Mouse (Mus musculus): Measurements from ENCODE around the gene Gm20503.
A peak's percentile ranks its signal among the peaks of the same experiment; 100 is the strongest.

Gene Gm20503

DNA sequence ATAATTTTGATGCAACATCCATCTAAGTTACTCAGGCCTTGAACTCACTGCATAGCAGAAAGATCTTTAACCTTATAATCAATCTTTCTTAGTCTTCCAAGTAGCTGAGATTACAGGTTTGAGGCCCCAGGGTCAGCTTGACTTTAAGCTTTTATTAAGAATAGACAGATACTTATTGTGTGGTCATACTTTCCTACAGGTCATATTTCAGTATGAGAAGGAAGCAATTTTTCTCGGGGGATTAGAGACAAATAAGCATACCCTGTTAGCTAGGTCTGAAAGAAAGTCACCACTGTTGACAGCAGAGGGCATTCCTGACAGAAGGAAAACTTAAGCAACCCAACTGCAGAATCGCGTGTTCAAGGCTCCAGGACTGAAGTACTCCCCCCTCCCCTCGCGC, 5.0 kb downstream of the Gm20503 start:
- DNase-seq (ENCODE audit: low spot score), result no peak

DNA sequence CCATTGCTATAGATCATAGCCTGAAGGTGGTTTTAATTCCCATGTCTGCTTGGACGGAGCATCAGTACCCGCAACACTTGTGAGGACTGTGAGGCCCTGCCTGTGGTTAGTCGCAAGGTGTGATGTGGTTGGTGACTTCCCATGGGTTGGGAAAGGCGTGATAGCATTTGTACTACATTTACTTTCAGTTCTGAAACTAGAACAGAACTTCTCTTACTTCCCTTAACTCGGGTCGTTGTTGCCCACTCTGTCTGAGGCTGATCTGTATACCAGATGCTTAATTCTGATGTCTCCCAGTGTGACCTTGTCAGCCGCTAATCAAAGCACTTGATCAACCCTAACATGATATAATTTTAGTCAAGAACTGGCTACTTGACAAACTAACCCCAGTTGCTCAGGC, 6.2 kb downstream of the Gm20503 start:
- DNase-seq (ENCODE audit: low spot score), result no peak

DNA sequence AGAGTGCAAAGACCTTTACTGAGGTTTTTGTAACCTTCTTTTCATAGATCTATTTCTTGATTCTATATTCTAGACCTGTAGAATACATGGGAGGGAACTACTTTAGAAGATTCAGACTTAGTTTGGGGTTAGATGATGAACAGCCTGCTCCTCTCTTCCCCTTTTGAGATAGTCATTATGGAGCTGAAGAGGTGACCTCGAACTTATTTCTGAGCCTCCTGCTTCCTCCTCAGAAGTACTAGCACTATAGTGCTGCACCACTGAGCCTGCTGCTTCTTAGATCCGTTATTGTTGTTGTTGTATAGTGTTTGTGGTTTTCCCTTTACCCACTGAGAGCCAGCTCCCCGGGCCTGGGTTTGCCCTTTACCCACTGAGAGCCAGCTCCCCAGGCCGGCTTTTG, 6.7 kb downstream of the Gm20503 start:
- no peak for DNase-seq (ENCODE audit: low spot score)

GRCm38 (mm10) chr4:59011446-59011845, 8.4 kb downstream of the Gm20503 start:
- DNase-seq (ENCODE audit: low spot score), result no peak

GRCm38 (mm10) chr4:59015181-59015580, 12.2 kb downstream of the Gm20503 start:
- DNase-seq (ENCODE audit: low spot score), result no peak

GRCm38 (mm10) chr4:59016922-59017321, 13.9 kb downstream of the Gm20503 start:
- DNase-seq (ENCODE audit: low spot score), result no peak

DNA sequence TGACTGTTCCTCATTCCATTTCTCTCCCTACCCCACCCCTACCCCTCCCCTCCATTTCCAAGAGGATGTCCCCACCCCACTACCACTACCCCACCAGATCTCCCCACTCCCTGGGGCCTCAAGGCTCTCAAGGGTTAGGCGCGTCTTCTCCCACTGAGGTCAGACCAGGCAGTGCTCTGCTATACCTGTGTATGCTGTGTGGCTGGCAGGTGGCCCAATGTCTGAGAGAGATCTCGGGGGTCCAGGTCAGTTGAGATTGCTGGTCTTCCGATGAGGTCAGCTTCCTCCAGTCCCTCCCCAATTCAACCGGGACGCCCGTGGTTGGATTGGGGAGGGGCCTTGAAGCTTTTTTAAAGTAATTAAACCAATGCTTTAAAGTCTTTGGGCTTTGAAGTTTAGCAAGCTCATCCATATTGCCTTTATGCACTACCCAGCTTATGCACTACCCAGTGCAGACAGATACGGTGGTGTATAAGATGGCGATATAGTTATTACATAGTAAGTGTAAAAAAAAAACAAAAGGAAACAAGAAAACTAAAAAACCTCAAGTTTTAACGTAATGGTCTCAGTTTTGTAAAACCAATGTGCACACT, 31.4 kb downstream of the Gm20503 start:
- no peak for DNase-seq (ENCODE audit: low spot score)

DNA sequence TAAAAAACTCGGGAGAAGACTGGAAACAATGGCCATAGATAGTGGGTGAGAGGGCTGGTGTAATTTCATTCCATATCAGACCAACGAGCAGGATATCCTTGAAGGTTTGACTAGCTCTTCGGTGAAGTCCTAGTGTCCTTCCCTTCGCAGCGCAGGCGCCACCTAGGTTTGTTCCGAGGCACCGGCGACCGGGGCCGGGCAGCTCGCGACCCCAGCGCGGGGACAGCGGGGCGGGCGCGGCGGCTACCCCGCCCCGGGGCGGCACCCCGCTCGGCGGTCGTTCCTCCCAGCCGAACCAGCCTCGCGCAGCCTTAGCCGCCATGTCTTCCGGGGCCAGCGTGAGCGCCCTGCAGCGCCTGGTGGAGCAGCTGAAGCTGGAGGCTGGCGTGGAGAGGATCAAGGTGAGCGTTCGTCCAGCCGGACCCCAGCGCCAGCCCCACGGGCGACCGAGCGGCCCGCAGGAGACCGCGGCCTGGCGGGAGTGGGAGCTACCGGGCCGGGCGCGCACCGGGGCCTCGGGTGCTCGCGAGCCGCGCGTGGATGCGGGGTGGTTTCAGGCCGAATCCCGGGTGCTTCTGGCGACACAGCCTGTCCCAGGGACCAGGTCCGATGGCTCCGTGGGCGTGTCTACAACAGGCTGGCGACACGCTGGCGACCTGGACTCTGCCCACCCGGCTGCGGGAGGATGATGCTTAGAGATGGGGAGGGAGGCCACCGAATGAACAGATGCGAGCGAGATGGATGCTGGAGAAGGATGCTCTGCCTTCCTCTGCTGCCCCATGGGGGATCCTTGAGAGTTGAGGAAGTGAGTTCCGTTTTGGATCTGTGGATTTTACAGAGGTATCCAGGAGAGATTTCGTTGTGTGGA, 32.1 kb downstream of the Gm20503 start, which contains the start of gene Gng10:
Gene Gng10, plus strand, starts transcription at position 171 of the 868 bp plus-strand sequence.
- peak; percentile 42 for DNase-seq (ENCODE audit: low spot score)

GRCm38 (mm10) chr4:59035786-59036350, 32.9 kb downstream of the Gm20503 start:
- no peak for DNase-seq (ENCODE audit: low spot score)

DNA sequence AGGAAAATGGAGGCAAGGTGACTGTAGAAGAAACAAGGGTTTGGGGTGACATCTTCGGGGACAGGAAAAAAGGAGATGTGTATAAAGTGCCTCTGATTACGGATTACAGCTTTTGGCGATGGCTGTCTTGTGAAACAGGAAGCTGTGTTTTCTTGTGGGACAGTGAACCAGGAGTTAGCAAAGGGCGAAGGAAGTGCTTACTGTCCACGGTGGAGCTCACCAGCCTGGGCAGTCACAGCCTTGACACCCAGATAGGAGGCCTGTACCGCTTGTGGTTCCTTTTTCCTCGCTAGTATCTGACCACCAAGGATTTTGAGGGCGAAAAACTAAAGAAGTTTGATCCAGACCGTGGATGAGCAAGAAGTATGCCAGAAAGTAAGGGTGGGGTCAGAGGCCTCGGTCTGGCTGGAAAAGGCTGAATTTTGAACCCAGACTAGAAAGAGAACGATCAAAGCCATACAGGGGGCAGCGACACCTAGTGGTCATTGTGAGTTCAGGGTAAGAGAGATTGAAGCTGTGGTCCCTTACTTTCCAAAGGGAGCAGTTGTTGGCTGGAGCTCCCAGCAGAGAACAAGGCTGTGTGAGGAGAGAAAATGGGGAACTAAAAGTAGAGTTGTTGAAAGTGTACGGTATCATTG, 33.6 kb downstream of the Gm20503 start:
- DNase-seq (ENCODE audit: low spot score), result peak; percentile 30

DNA sequence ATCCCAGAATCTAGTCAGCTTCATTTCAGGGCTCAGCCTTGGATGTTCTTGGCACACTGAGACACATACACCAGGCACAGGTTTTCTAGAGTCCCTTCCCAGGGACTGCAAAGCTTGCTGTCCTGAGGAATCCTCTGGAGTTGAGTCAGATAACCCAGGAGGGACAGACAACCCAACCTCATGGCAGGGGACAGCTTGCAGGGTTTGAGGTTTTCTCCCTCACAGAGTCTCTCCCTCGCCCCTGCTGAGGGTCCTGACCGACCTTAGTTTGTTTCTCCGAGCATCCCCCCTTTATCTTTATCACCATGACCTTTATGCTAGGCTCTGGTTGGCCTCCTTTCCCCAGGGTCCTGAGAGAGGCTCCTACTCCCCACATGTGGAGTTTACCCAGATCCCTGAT, 34.5 kb downstream of the Gm20503 start:
- DNase-seq (ENCODE audit: low spot score), result no peak

GRCm38 (mm10) chr4:59040397-59041287, 37.6 kb downstream of the Gm20503 start:
- no peak for DNase-seq (ENCODE audit: low spot score)

DNA sequence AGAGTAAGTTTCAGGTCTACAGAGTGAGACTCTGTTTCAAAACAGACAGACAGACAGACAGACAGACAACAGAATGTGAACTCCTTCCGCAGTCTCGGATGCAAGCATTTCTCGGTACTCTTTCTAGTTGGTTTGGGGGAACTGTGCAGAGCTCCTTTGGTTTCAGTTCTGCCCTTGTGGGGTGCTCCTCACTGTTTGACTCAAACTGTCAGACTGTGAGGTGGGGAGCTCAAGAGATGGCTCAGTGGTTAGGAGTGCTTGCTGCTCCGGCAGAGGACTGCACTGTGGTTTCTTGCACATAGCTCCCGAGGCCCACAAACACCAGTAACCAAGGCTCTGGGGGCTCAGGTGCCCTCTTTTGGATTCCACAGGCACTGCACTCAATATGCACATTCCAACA, 40.1 kb downstream of the Gm20503 start:
- DNase-seq (ENCODE audit: low spot score), result no peak

DNA sequence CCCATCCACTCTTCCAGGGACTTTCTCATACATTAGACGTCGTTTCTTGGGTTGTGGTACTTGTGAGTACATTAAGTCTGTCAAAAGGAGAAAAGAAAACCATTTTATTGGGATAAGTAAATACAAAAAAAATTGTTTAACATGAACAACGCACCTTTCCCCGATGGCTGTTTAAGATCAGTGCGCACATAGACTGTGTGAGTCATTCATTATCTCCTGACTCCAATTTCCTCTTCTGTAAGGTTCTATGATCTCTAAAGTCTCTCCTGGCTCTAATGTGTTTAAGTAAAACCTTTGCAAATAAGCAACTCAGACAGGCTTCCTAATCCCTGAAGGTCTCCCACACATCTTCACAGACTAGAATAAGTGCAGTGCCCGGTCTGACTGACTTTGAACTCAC, 40.9 kb downstream of the Gm20503 start:
- no peak for DNase-seq (ENCODE audit: low spot score)

GRCm38 (mm10) chr4:59047222-59047621, 44.2 kb downstream of the Gm20503 start:
- no peak for DNase-seq (ENCODE audit: low spot score)

DNA sequence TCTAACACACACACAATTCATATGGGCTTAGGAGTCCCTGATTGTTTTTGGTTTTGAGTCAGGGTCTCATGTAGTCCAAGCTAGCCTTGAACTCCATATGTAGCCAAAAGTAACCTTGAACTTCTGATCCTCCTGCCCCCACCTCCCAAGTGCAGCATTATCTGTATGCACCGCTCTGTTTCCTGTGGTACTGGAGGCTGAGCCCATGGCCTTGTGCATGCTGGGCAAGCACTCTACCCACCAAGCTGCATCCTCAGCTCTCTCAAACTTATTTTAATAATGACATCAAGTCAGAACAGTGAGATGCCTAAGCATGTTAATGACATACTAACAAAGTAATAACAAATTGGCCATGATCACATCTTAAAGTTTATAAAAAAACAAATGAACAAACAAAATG, 48.1 kb downstream of the Gm20503 start:
- no peak for DNase-seq (ENCODE audit: low spot score)

- no peak for DNase-seq (ENCODE audit: low spot score)
Observed at GRCm38 (mm10) chr4:59057929-59058328, 54.9 kb downstream of the Gm20503 start.

DNA sequence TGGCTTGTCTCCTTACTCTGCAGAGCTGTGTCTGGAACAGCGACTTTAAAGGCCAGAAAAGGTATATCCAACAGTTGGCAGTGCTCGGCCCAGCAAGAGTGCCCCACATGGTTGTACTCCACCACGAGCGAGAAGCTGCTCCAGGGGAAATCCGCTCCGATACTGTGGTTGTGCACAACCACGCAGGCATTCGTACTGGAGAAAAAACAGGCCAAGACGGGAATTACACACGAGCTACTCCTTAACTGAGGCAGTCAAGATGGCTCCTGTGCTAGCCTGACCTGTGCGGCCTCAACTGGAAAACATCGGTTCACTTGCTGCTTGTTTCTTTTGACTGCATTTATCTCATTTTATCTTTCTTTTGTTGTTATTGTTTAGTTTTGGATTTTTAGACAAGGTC, 59.5 kb downstream of the Gm20503 start:
- no peak for DNase-seq (ENCODE audit: low spot score)

DNA sequence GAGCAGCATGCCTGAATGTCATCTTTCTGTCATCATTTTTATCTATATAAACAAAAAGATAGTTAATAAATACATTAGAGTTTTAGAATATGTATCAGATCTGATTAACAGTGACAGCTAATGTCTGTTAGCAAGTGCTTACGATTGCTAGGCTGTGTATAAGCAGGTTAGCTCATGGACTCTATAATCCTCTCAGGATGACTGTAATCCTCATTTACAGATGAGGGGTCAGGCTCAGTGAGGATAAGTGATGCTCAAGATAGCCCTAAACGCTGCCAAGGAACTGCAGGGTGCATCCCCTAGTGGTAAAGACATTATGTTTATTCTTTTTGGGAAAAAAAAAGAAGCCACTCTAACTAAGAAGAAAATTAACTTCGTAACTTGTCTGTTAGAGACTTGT, 66.3 kb downstream of the Gm20503 start:
- DNase-seq (ENCODE audit: low spot score), result no peak

- DNase-seq (ENCODE audit: low spot score), result no peak
Observed at GRCm38 (mm10) chr4:59083430-59083829, 80.4 kb downstream of the Gm20503 start.

DNA sequence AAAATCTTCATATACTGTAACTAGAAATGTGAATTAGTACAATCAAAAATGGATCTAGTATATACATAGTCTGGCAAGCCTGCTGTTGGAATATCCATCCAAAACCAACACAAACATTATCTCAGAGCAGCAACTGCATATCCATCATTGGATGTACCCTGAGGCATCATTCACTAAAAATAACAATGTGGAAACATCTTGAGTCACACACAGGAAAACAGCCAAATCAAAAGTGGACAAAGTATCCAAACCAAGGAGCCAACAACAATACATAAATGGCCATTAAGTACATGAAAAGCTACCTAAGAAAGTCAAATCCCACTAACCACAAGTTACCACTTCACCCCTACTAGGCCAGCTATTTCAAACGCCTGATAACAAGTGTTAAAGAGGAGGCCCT, 86.4 kb downstream of the Gm20503 start:
- no peak for DNase-seq (ENCODE audit: low spot score)

All from ovary, adult 18-20 months (tissue).